Mouse (Mus musculus) C2C12 (cell line): Measurements from ENCODE around the gene Cog5.

ENCODE experiments used
- CEBPB ChIP-seq: IDR thresholded peaks from one replicate; pipeline ENCODE4 v1.6.1; 2011; ENCODE audit warnings: low read depth, mild to moderate bottlenecking, control low read depth, moderate library complexity
- CTCF ChIP-seq: IDR thresholded peaks from one replicate; pipeline ENCODE4 v1.5.1; 2011; ENCODE audit not compliant: control insufficient read depth, insufficient read depth, insufficient read length
- FOSL1 ChIP-seq: IDR thresholded peaks from one replicate; pipeline ENCODE4 v1.8.0; 2011; ENCODE audit warnings: mild to moderate bottlenecking, low read length; ENCODE audit not compliant: poor library complexity, insufficient read depth, severe bottlenecking
- MAX ChIP-seq: IDR thresholded peaks from one replicate; pipeline ENCODE4 v1.6.1; 2011; ENCODE audit warnings: mild to moderate bottlenecking, control low read depth
- MYOD1 ChIP-seq: IDR thresholded peaks from one replicate; pipeline ENCODE4 v1.6.1; 2011; ENCODE audit warnings: low read depth; ENCODE audit not compliant: control insufficient read depth, insufficient read length
- MYOG ChIP-seq: IDR thresholded peaks from one replicate; pipeline ENCODE4 v1.6.1; 2011; ENCODE audit not compliant: control insufficient read depth, insufficient read length; ENCODE audit errors: extremely low read depth
- USF1 ChIP-seq: IDR thresholded peaks from one replicate; pipeline ENCODE4 v1.6.1; 2011; ENCODE audit warnings: low read depth, mild to moderate bottlenecking, control low read depth, moderate library complexity

DNA sequence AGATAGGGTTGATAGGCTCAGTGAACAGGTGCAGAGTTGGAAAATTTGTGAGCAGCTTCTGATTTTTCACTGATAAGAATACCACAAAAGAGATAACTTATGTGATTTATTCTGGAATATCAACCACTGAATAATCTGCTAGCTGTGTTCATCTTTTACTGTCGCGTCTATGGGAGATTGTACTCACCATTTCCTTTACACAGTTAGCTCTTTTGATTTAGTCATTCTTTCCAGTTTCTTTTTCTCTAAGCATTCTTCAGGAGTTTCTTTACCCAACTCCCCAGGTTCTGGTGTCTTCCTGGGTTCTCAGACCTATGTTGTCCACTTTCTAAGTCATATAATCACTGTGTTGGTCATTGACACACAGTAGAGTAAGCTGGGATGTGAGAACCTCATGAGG is 2.2 kb downstream of the Cog5 start:
- TF ChIP-seq CTCF (no peak), MYOD1 (no peak), MAX (no peak), FOSL1 (no peak), USF1 (no peak), MYOG (no peak), CEBPB (no peak)
